Mouse (Mus musculus) heart, embryonic 16.5 days (tissue): ENCODE measurements around the gene Tes3-ps. TPM values are rescaled to one million over a fixed set of nuclear protein-coding genes. Genes with fewer than 3 reads are reported as not detected.
A peak's percentile ranks its signal among the peaks of the same experiment; 100 is the strongest.

ENCODE experiments used
- ATAC-seq: fragments of 200-750 bp; cut with Nextera tagmentation; replicated peaks from 2 replicates; pipeline ENCODE4 v1.8.0; 2017; ENCODE audit warnings: moderate number of reproducible peaks; ENCODE audit not compliant: insufficient read depth, low FRiP score; ENCODE audit errors: extremely low read depth
- H3K27ac ChIP-seq: fragments of 300-500 bp; sonication (generic); 2 replicates; pipeline ENCODE4 v1.5.1; 2014; ENCODE audit warnings: mild to moderate bottlenecking, low read length, control low read depth, moderate library complexity
- H3K27me3 ChIP-seq: fragments of 300-500 bp; sonication (generic); 2 replicates; pipeline ENCODE4 v1.6.1; 2014; ENCODE audit warnings: low read length, mixed read lengths; ENCODE audit not compliant: control insufficient read depth, insufficient read depth
- H3K36me3 ChIP-seq: fragments of 300-500 bp; sonication (generic); 2 replicates; pipeline ENCODE4 v1.6.1; 2014; ENCODE audit not compliant: control insufficient read depth, insufficient read depth
- H3K4me1 ChIP-seq: fragments of 300-500 bp; sonication (generic); 2 replicates; pipeline ENCODE4 v1.6.1; 2014; ENCODE audit warnings: low read length, mixed read lengths; ENCODE audit not compliant: control insufficient read depth, insufficient read depth
- H3K4me2 ChIP-seq: fragments of 300-500 bp; sonication (generic); 2 replicates; pipeline ENCODE4 v1.6.1; 2014; ENCODE audit warnings: low read depth, mild to moderate bottlenecking, control low read depth, low read length
- H3K4me3 ChIP-seq: fragments of 300-500 bp; sonication (generic); 2 replicates; pipeline ENCODE4 v1.5.1; 2014; ENCODE audit warnings: mild to moderate bottlenecking, control low read depth, low read length
- H3K9ac ChIP-seq: fragments of 300-500 bp; sonication (generic); 2 replicates; pipeline ENCODE4 v1.6.1; 2014; ENCODE audit warnings: low read length, control low read depth
- H3K9me3 ChIP-seq: fragments of 300-500 bp; sonication (generic); replicated peaks from 2 replicates; pipeline ENCODE4 v1.6.1; 2016; ENCODE audit warnings: low read length; ENCODE audit not compliant: control insufficient read depth
- WGBS: fragments of 180-500 bp; shearing (Covaris S2); extraction: QIAGEN DNeasy Blood & Tissue Kit; methylation state at CpG from one replicate; pipeline ENCODE4 v1.1.7; 2014; 5-methylcytosine and 5-hydroxymethylcytosine counted together
- polyA plus RNA-seq: library from polyadenylated mRNA; unstranded; fragments of >200 nt; fragmentation: Nextera tagmentation; extraction: Ambion mirVana; gene quantifications from 2 replicates; pipeline ENCODE4 v1.2.1, GENCODE M21; 2015

Gene Tes3-ps
- polyA plus RNA-seq, 1 experiment from 2014 or later: 1.1 TPM

- WGBS: 68% methylated on average over 4 of the region's 4 CpGs
- Histone ChIP-seq H3K27ac (peak overlapping the region; percentile 68), H3K9me3 (no peaks in the 10 kb centered on the region), H3K9ac (no peak overlapping the region), H3K4me2 (no peak overlapping the region), H3K4me3 (no peak overlapping the region), H3K4me1 (peaks cover 14% of the 10 kb centered on the region), H3K27me3 (no peaks in the 10 kb centered on the region), H3K36me3 (no peaks in the 10 kb centered on the region)
- no peak for ATAC-seq
These were observed 13.7 kb upstream of the Tes3-ps start for GRCm38 (mm10) chr13:49479399-49479798.

GRCm38 (mm10) chr13:49480057-49480456, 13.1 kb upstream of the Tes3-ps start:
- H3K27ac ChIP-seq: no peak overlapping the region
- ATAC-seq: peak; percentile 93
- no peak overlapping the region for H3K4me2 ChIP-seq
- H3K9me3 ChIP-seq: no peaks in the 10 kb centered on the region
- peaks cover 14% of the 10 kb centered on the region for H3K4me1 ChIP-seq
- H3K36me3 ChIP-seq: no peaks in the 10 kb centered on the region
- no peak overlapping the region for H3K9ac ChIP-seq
- WGBS: 36% methylated on average over 2 of the region's 2 CpGs
- H3K4me3 ChIP-seq: no peak overlapping the region
- H3K27me3 ChIP-seq: no peaks in the 10 kb centered on the region

GRCm38 (mm10) chr13:49480551-49480950, 12.6 kb upstream of the Tes3-ps start:
- Histone ChIP-seq H3K4me1 (peaks cover 14% of the 10 kb centered on the region), H3K36me3 (no peaks in the 10 kb centered on the region), H3K27me3 (no peaks in the 10 kb centered on the region), H3K9ac (no peak overlapping the region), H3K27ac (peak overlapping the region; percentile 72), H3K4me3 (no peak overlapping the region), H3K4me2 (no peak overlapping the region), H3K9me3 (no peaks in the 10 kb centered on the region)
- no peak for ATAC-seq
- WGBS: 46% methylated on average over 5 of the region's 5 CpGs

- ATAC-seq: no peak
- no peaks in the 10 kb centered on the region for H3K9me3 ChIP-seq
- H3K36me3 ChIP-seq: no peaks in the 10 kb centered on the region
- 87% methylated on average over 5 of the region's 5 CpGs for WGBS
- no peak overlapping the region for H3K27ac ChIP-seq
- no peaks in the 10 kb centered on the region for H3K27me3 ChIP-seq
- peaks cover 2% of the 10 kb centered on the region; the same call in 1 of the 2 replicates for H3K4me1 ChIP-seq
- no peak overlapping the region for H3K4me2 ChIP-seq
- H3K9ac ChIP-seq: no peak overlapping the region
- H3K4me3 ChIP-seq: no peak overlapping the region
These were observed 7.7 kb upstream of the Tes3-ps start for GRCm38 (mm10) chr13:49485388-49485787.

GRCm38 (mm10) chr13:49504510-49504909, 11.4 kb downstream of the Tes3-ps start, which contains the start of gene Ecm2:
Gene Ecm2 (plus strand): TSS chr13:49504810.
- Histone ChIP-seq H3K9ac (no peak within 1 kb of the TSS), H3K4me2 (peak within 1 kb of the TSS; percentile 47), H3K4me3 (peak within 1 kb of the TSS; percentile 18), H3K36me3 (no peaks in the 10 kb centered on the region), H3K27me3 (no peaks in the 10 kb centered on the region), H3K27ac (peak within 1 kb of the TSS; percentile 14; the same call in 1 of the 2 replicates), H3K9me3 (no peaks in the 10 kb centered on the region), H3K4me1 (no peaks in the 10 kb centered on the region)
- 61% methylated on average over 4 of the region's 4 CpGs for WGBS
- ATAC-seq: no peak

- Histone ChIP-seq H3K4me1 (no peaks in the 10 kb centered on the region), H3K36me3 (no peaks in the 10 kb centered on the region), H3K9me3 (no peaks in the 10 kb centered on the region), H3K4me2 (peak overlapping the region; percentile 47), H3K9ac (no peak overlapping the region), H3K27ac (no peak overlapping the region), H3K27me3 (no peaks in the 10 kb centered on the region), H3K4me3 (peak overlapping the region; percentile 18)
- no peak for ATAC-seq
- WGBS: 71% methylated on average over 4 of the region's 4 CpGs
These were observed 12.7 kb downstream of the Tes3-ps start for GRCm38 (mm10) chr13:49505776-49506175.

- WGBS: 49% methylated on average over 3 of the region's 3 CpGs
These were observed 14.1 kb downstream of the Tes3-ps start for GRCm38 (mm10) chr13:49507176-49507575.

GRCm38 (mm10) chr13:49518761-49519160, 25.6 kb downstream of the Tes3-ps start:
- Histone ChIP-seq H3K4me2 (no peak overlapping the region), H3K9me3 (no peaks in the 10 kb centered on the region), H3K4me1 (peaks cover 6% of the 10 kb centered on the region; the same call in 1 of the 2 replicates), H3K36me3 (no peaks in the 10 kb centered on the region), H3K27ac (no peak overlapping the region), H3K9ac (no peak overlapping the region), H3K27me3 (no peaks in the 10 kb centered on the region), H3K4me3 (no peak overlapping the region)
- 60% methylated on average over 2 of the region's 2 CpGs for WGBS
- ATAC-seq: no peak

More at GRCm38 (mm10) chr13:49507176-49507575, 14.1 kb downstream of the Tes3-ps start:
- Histone ChIP-seq H3K4me2 (no peak overlapping the region), H3K27ac (no peak overlapping the region), H3K4me1 (no peaks in the 10 kb centered on the region), H3K9ac (no peak overlapping the region), H3K4me3 (no peak overlapping the region), H3K9me3 (no peaks in the 10 kb centered on the region), H3K27me3 (no peaks in the 10 kb centered on the region), H3K36me3 (no peaks in the 10 kb centered on the region)
- no peak for ATAC-seq

- no peak for ATAC-seq
- Histone ChIP-seq H3K4me2 (no peak overlapping the region), H3K36me3 (no peaks in the 10 kb centered on the region), H3K27me3 (no peaks in the 10 kb centered on the region), H3K4me1 (no peaks in the 10 kb centered on the region), H3K9me3 (no peaks in the 10 kb centered on the region), H3K9ac (no peak overlapping the region), H3K4me3 (no peak overlapping the region), H3K27ac (no peak overlapping the region)
- WGBS: 80% methylated on average over 2 of the region's 2 CpGs
These were observed 33.1 kb downstream of the Tes3-ps start for GRCm38 (mm10) chr13:49526235-49526634.
